Mouse (Mus musculus) midbrain, embryonic 16.5 days (tissue): ENCODE results near the gene Dll4. TPM values are rescaled to one million over a fixed set of nuclear protein-coding genes. Genes with fewer than 3 reads are reported as not detected.

Source experiments
- ATAC-seq: fragments of 200-750 bp; cut with Nextera tagmentation; 2 replicates; pipeline ENCODE4 v1.8.0; 2017; ENCODE audit warnings: moderate TSS enrichment
- H3K27ac ChIP-seq: fragments of 300-500 bp; sonication (generic); 2 replicates; pipeline ENCODE4 v1.5.1; 2014; ENCODE audit warnings: mild to moderate bottlenecking, low read length, mixed read lengths
- H3K27me3 ChIP-seq: fragments of 300-500 bp; sonication (generic); 2 replicates; pipeline ENCODE4 v1.6.1; 2014; ENCODE audit warnings: low read depth, low read length, mixed read lengths; ENCODE audit not compliant: control insufficient read depth, insufficient read depth
- H3K36me3 ChIP-seq: fragments of 300-500 bp; sonication (generic); 2 replicates; pipeline ENCODE4 v1.6.1; 2014; ENCODE audit warnings: mild to moderate bottlenecking, low read length, moderate library complexity, mixed read lengths; ENCODE audit not compliant: control insufficient read depth, insufficient read depth
- H3K4me1 ChIP-seq: fragments of 300-500 bp; sonication (generic); 2 replicates; pipeline ENCODE4 v1.6.1; 2014; ENCODE audit warnings: mild to moderate bottlenecking, low read length, mixed read lengths; ENCODE audit not compliant: control insufficient read depth, insufficient read depth
- H3K4me2 ChIP-seq: fragments of 300-500 bp; sonication (generic); 2 replicates; pipeline ENCODE4 v1.6.1; 2014; ENCODE audit warnings: mild to moderate bottlenecking, low read length, mixed read lengths
- H3K4me3 ChIP-seq: fragments of 300-500 bp; sonication (generic); 2 replicates; pipeline ENCODE4 v1.5.1; 2014; ENCODE audit warnings: low read depth, mild to moderate bottlenecking, low read length, moderate library complexity, mixed read lengths
- H3K9ac ChIP-seq: fragments of 300-500 bp; sonication (generic); 2 replicates; pipeline ENCODE4 v1.6.1; 2014; ENCODE audit warnings: low read depth, low read length, mixed read lengths
- H3K9me3 ChIP-seq: fragments of 300-500 bp; sonication (generic); replicated peaks from 2 replicates; pipeline ENCODE4 v1.6.1; 2014; ENCODE audit warnings: mild to moderate bottlenecking, low read length, mixed read lengths; ENCODE audit not compliant: control insufficient read depth, poor library complexity, severe bottlenecking
- WGBS: fragments of 180-500 bp; shearing (Covaris S2); extraction: QIAGEN DNeasy Blood & Tissue Kit; methylation state at CpG from one replicate; pipeline ENCODE4 v1.1.7; 2014; 5-methylcytosine and 5-hydroxymethylcytosine counted together
- polyA plus RNA-seq: library from polyadenylated mRNA; unstranded; fragments of >200 nt; fragmentation: Nextera tagmentation; extraction: Ambion mirVana; gene quantifications from 2 replicates; pipeline ENCODE4 v1.2.1, GENCODE M21; 2015

The Dll4 gene
- polyA plus RNA-seq, 1 experiment from 2014 or later, result 4.4 TPM

- Histone ChIP-seq H3K9ac (no peak overlapping the region), H3K4me2 (peak overlapping the region; percentile 89; the same call in 1 of the 2 replicates), H3K4me1 (peaks cover 24% of the 10 kb centered on the region), H3K4me3 (no peak overlapping the region), H3K9me3 (no peaks in the 10 kb centered on the region), H3K36me3 (no peaks in the 10 kb centered on the region), H3K27ac (no peak overlapping the region), H3K27me3 (peaks cover 46% of the 10 kb centered on the region)
- WGBS, result 36% methylated on average over 5 of the region's 5 CpGs
- ATAC-seq, result no peak
Observed at GRCm38 (mm10) chr2:119328546-119328945, 3.0 kb downstream of the Dll4 start.

GRCm38 (mm10) chr2:119329123-119329817 is 3.7 kb downstream of the Dll4 start:
- no peaks in the 10 kb centered on the region for H3K9me3 ChIP-seq
- peaks cover 22% of the 10 kb centered on the region for H3K4me1 ChIP-seq
- 57% methylated on average over 3 of the region's 3 CpGs for WGBS
- peaks cover 44% of the 10 kb centered on the region for H3K27me3 ChIP-seq
- no peaks in the 10 kb centered on the region for H3K36me3 ChIP-seq
- H3K4me2 ChIP-seq, result peak overlapping the region; percentile 10; the same call in 1 of the 2 replicates
- no peak for ATAC-seq
- no peak overlapping the region for H3K4me3 ChIP-seq
- no peak overlapping the region for H3K27ac ChIP-seq
- H3K9ac ChIP-seq, result no peak overlapping the region

GRCm38 (mm10) chr2:119330795-119331194 is 5.2 kb downstream of the Dll4 start:
- 93% methylated on average over 8 of the region's 8 CpGs for WGBS
- no peak overlapping the region for H3K4me2 ChIP-seq
- H3K27me3 ChIP-seq, result peaks cover 33% of the 10 kb centered on the region
- no peaks in the 10 kb centered on the region for H3K36me3 ChIP-seq
- H3K4me1 ChIP-seq, result peaks cover 9% of the 10 kb centered on the region
- no peak overlapping the region for H3K9ac ChIP-seq
- ATAC-seq, result no peak
- H3K9me3 ChIP-seq, result no peaks in the 10 kb centered on the region
- H3K27ac ChIP-seq, result no peak overlapping the region
- H3K4me3 ChIP-seq, result no peak overlapping the region

- Histone ChIP-seq H3K36me3 (no peaks in the 10 kb centered on the region), H3K4me3 (no peak overlapping the region), H3K4me1 (peaks cover 6% of the 10 kb centered on the region), H3K9ac (no peak overlapping the region), H3K27ac (no peak overlapping the region), H3K4me2 (no peak overlapping the region), H3K27me3 (peaks cover 33% of the 10 kb centered on the region), H3K9me3 (no peaks in the 10 kb centered on the region)
- no peak for ATAC-seq
- 75% methylated on average over 24 of the region's 24 CpGs for WGBS
Observed at GRCm38 (mm10) chr2:119332177-119332661, 6.6 kb downstream of the Dll4 start.

GRCm38 (mm10) chr2:119334135-119334534 is 8.6 kb downstream of the Dll4 start:
- no peak overlapping the region for H3K9ac ChIP-seq
- ATAC-seq, result no peak
- H3K27ac ChIP-seq, result no peak overlapping the region
- no peak overlapping the region for H3K4me2 ChIP-seq
- no peak overlapping the region for H3K4me3 ChIP-seq
- peaks cover 3% of the 10 kb centered on the region for H3K4me1 ChIP-seq
- H3K36me3 ChIP-seq, result no peaks in the 10 kb centered on the region
- no peaks in the 10 kb centered on the region for H3K9me3 ChIP-seq
- H3K27me3 ChIP-seq, result peaks cover 23% of the 10 kb centered on the region
- WGBS, result 52% methylated on average over 1 of the region's 1 CpGs

GRCm38 (mm10) chr2:119334964-119335525 is 9.5 kb downstream of the Dll4 start:
- Histone ChIP-seq H3K27ac (no peak overlapping the region), H3K36me3 (no peaks in the 10 kb centered on the region), H3K9me3 (no peaks in the 10 kb centered on the region), H3K4me2 (no peak overlapping the region), H3K4me3 (no peak overlapping the region), H3K27me3 (peaks cover 16% of the 10 kb centered on the region), H3K9ac (no peak overlapping the region), H3K4me1 (peaks cover under 1% of the 10 kb centered on the region)
- WGBS, result 67% methylated on average over 7 of the region's 7 CpGs
- ATAC-seq, result no peak

- H3K4me2 ChIP-seq, result no peak overlapping the region
- ATAC-seq, result no peak
- H3K4me3 ChIP-seq, result no peak overlapping the region
- H3K4me1 ChIP-seq, result no peaks in the 10 kb centered on the region; the same call in 1 of the 2 replicates
- H3K27ac ChIP-seq, result no peak overlapping the region
- no peaks in the 10 kb centered on the region for H3K9me3 ChIP-seq
- no peak overlapping the region for H3K9ac ChIP-seq
- H3K36me3 ChIP-seq, result no peaks in the 10 kb centered on the region
- 89% methylated on average over 1 of the region's 1 CpGs for WGBS
- H3K27me3 ChIP-seq, result peaks cover 13% of the 10 kb centered on the region
Observed at GRCm38 (mm10) chr2:119335535-119335934, 10.0 kb downstream of the Dll4 start.

GRCm38 (mm10) chr2:119336002-119336401 is 10.4 kb downstream of the Dll4 start:
- ATAC-seq, result no peak
- H3K36me3 ChIP-seq, result no peaks in the 10 kb centered on the region
- H3K27me3 ChIP-seq, result peaks cover 8% of the 10 kb centered on the region
- no peaks in the 10 kb centered on the region for H3K9me3 ChIP-seq
- 78% methylated on average over 2 of the region's 2 CpGs for WGBS
- no peak overlapping the region for H3K27ac ChIP-seq
- no peak overlapping the region for H3K4me2 ChIP-seq
- no peak overlapping the region for H3K9ac ChIP-seq
- H3K4me3 ChIP-seq, result no peak overlapping the region
- H3K4me1 ChIP-seq, result no peaks in the 10 kb centered on the region; the same call in 1 of the 2 replicates

GRCm38 (mm10) chr2:119336470-119336869 is 10.9 kb downstream of the Dll4 start:
- WGBS, result 82% methylated on average over 10 of the region's 10 CpGs
- Histone ChIP-seq H3K4me3 (no peak overlapping the region), H3K4me2 (no peak overlapping the region), H3K9me3 (no peaks in the 10 kb centered on the region), H3K27ac (no peak overlapping the region), H3K9ac (no peak overlapping the region), H3K27me3 (peaks cover 4% of the 10 kb centered on the region; the same call in 1 of the 2 replicates), H3K4me1 (no peaks in the 10 kb centered on the region; the same call in 1 of the 2 replicates), H3K36me3 (no peaks in the 10 kb centered on the region)
- ATAC-seq, result no peak
